Mouse (Mus musculus): Measurements from ENCODE around the gene Atoh1.

The Atoh1 gene

DNA sequence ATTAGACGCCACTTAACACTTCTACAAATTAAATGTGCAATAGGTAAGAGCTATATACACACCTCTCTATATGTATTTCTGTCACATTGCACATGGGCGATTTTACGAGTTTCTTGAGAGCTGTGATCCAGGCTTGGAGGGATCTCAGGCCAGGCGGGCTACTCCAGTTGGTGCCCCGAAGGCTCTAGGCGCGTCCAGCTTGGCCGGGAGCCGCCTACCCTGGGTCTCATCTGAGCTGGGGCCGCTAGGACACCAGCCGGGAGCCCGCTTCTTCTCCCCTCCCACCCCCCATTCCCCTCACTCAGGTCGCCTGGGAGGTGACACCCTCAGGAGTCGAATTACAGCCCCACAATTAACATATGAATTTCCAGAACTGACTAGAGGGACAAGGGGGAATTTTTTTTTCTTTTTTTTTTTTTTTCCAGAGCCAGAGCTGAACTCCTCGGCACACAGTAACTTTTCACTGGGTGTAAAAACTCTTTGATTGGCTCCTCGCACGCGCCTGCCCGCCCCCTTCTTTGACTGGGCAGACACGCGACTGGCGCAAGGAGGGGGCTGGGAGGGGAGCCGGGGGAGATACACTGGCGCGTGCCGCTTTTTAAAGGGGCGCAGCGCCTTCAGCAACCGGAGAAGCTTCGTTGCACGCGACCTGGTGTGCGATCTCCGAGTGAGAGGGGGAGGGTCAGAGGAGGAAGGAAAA, at the start of gene Atoh1:
Gene Atoh1 (plus strand): TSS at position 627 of the 700 bp plus-strand sequence.
- DNase-seq (ENCODE audit: extremely low read depth, low read depth, low spot score), result no peak

DNA sequence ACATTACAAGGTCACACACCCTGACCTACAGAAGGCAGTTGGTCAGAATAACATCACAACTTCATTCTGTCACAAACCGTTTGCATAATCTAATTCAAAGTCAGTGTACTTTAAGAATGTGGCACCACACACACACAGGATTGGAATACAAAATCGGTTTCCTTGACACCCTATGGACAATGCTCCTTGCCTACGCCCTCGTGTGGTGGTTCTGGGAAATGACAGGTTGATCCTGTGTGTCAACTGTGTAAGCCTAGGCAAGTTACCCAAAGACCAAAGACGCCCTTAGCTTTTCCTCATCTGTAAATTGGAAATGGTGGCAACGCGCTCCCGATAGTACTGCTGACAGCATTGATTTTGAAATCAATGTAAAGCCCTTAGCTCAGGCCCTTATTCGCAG, 45.0 kb upstream of the Atoh1 start:
- DNase-seq (ENCODE audit: extremely low read depth, low read depth, low spot score), result no peak

DNA sequence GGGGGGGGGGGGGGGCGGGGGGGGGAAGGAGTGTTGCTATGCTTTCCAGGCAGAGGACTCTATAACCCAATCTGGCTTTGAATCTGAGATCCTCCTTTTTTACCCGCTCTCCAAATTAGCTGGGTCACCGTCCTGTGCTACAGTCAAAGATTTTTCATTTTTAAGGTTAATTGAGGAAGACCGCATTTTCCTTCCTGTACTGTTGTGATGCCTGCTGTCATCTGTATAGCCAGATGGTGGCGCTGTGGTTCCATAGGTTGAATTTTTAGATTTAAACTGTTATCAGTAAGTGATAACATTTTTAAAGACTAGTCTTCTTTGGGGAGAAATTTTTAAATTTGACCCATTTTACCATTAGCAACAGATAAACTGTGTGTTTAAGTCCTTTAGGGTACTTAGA, 44.0 kb upstream of the Atoh1 start:
- DNase-seq (ENCODE audit: extremely low read depth, low read depth, low spot score), result no peak

GRCm38 (mm10) chr6:64688181-64688944, 40.6 kb upstream of the Atoh1 start:
- no peak for DNase-seq (ENCODE audit: extremely low read depth, low read depth, low spot score)

GRCm38 (mm10) chr6:64694688-64695087, 34.2 kb upstream of the Atoh1 start:
- DNase-seq (ENCODE audit: extremely low read depth, low read depth, low spot score), result no peak

- DNase-seq (ENCODE audit: extremely low read depth, low read depth, low spot score), result no peak
These were observed 25.3 kb upstream of the Atoh1 start for GRCm38 (mm10) chr6:64703659-64704058.

DNA sequence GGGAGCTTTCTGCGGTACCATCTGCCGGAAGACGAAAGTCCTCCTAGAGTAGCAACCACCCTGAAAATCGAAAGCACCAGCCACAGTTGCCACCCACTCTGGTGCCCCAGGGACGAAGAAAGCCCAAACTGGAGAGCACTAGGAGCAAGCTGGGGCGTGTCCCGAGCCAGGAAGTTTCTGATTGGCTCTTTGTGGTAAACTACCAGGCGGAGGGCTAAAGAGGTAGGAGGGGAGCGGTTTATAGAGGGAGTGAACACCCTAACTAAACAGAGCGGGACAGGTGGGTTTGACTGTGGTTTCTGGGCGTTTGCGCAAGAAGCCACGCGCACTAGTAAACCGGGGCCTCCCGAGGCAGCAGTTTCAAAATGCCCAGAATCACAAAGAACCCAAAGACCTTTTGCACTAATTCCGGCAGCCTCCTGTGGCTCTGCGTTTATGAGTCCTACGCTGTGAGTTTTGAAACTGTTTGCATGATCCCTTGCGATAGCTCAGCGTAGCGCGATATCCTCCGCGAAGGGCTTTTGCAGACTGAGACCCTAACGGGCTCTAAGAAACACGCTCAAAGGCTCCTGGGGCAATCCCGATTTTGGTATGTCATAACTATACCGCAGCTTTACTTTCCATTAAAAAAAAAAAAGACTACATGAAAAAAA, 1.0 kb upstream of the Atoh1 start:
- DNase-seq (ENCODE audit: extremely low read depth, low read depth, low spot score), result no peak

DNA sequence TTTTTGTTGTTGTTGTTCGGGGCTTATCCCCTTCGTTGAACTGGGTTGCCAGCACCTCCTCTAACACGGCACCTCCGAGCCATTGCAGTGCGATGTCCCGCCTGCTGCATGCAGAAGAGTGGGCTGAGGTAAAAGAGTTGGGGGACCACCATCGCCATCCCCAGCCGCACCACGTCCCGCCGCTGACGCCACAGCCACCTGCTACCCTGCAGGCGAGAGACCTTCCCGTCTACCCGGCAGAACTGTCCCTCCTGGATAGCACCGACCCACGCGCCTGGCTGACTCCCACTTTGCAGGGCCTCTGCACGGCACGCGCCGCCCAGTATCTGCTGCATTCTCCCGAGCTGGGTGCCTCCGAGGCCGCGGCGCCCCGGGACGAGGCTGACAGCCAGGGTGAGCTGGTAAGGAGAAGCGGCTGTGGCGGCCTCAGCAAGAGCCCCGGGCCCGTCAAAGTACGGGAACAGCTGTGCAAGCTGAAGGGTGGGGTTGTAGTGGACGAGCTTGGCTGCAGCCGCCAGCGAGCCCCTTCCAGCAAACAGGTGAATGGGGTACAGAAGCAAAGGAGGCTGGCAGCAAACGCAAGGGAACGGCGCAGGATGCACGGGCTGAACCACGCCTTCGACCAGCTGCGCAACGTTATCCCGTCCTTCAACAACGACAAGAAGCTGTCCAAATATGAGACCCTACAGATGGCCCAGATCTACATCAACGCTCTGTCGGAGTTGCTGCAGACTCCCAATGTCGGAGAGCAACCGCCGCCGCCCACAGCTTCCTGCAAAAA, 496 bp downstream of the Atoh1 start:
- DNase-seq (ENCODE audit: extremely low read depth, low read depth, low spot score), result no peak

DNA sequence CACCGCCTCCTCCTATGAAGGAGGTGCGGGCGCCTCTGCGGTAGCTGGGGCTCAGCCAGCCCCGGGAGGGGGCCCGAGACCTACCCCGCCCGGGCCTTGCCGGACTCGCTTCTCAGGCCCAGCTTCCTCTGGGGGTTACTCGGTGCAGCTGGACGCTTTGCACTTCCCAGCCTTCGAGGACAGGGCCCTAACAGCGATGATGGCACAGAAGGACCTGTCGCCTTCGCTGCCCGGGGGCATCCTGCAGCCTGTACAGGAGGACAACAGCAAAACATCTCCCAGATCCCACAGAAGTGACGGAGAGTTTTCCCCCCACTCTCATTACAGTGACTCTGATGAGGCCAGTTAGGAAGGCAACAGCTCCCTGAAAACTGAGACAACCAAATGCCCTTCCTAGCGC, 1.1 kb downstream of the Atoh1 start:
- no peak for DNase-seq (ENCODE audit: extremely low read depth, low read depth, low spot score)

DNA sequence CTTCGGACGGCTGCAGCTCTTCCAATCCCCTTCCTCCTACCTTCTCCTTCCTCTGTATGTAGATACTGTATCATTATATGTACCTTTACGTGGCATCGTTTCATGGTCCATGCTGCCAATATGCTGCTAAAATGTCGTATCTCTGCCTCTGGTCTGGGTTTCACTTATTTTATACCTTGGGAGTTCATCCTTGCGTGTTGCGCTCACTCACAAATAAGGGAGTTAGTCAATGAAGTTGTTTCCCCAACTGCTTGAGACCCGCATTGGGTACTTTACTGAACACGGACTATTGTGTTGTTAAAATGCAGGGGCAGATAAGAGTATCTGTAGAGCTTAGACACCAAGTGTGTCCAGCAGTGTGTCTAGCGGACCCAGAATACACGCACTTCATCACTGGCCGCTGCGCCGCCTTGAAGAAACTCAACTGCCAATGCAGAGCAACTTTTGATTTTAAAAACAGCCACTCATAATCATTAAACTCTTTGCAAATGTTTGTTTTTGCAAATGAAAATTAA, 1.6 kb downstream of the Atoh1 start:
- no peak for DNase-seq (ENCODE audit: extremely low read depth, low read depth, low spot score)

DNA sequence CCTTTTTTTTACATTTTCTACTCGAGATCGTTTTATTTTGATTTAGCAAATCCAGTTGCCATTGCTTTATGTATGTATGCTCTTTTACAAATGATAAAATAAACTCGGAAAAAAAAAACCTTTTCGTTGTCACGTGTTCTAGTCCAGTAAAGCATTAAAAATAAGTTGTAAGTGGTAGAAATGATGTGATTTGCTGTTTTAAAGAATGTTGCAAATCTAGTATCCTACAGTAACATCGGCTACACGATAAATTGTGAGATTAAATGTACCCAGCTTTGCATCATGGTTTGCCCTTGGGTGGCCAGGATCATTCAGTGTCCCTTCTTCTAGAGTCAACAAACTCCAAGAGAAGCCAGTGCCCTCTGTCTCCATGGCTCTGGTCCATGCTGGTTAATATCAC, 2.2 kb downstream of the Atoh1 start:
- no peak for DNase-seq (ENCODE audit: extremely low read depth, low read depth, low spot score)

- DNase-seq (ENCODE audit: extremely low read depth, low read depth, low spot score), result no peak
These were observed 2.8 kb downstream of the Atoh1 start for GRCm38 (mm10) chr6:64731621-64732320.

- no peak for DNase-seq (ENCODE audit: extremely low read depth, low read depth, low spot score)
These were observed 4.4 kb downstream of the Atoh1 start for GRCm38 (mm10) chr6:64733311-64733710.

DNA sequence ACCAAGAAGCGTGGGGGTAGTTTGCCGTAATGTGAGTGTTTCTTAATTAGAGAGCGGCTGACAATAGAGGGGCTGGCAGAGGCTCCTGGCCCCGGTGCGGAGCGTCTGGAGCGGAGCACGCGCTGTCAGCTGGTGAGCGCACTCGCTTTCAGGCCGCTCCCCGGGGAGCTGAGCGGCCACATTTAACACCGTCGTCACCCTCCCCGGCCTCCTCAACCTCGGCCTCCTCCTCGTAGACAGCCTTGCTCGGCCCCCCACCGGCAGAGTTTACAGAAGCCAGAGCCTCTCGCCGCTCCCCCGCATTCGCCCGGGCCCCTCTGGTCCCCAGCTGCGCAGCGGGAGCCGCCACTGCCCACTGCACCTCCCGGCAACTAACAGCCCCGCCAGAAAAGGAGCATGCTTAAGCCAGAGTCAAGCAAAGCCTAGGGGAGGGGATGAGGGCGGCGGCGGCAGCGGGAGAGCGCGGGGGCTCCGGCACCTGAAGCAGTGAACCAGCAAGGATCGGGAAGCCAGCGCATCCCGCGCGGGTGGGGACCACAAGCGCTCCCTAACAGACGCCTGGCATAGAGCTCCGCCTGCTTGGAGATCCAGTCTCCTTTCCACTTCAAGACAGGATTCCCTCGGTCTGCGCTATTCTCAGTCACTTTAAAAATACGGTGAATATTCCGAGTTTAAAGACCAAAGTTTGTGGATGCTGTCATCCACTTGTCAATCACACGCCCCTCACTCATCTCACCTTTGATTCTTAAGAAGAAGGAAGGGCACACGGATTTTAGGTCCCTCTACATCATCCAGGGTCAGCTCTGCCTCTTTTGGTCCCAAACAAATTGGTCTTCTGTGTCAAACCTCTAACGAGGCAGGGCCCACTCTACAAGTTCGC, 5.8 kb downstream of the Atoh1 start:
- DNase-seq (ENCODE audit: extremely low read depth, low read depth, low spot score), result no peak

GRCm38 (mm10) chr6:64736317-64736716, 7.4 kb downstream of the Atoh1 start:
- DNase-seq (ENCODE audit: extremely low read depth, low read depth, low spot score), result no peak

GRCm38 (mm10) chr6:64742915-64743489, 14.1 kb downstream of the Atoh1 start:
- no peak for DNase-seq (ENCODE audit: extremely low read depth, low read depth, low spot score)

DNA sequence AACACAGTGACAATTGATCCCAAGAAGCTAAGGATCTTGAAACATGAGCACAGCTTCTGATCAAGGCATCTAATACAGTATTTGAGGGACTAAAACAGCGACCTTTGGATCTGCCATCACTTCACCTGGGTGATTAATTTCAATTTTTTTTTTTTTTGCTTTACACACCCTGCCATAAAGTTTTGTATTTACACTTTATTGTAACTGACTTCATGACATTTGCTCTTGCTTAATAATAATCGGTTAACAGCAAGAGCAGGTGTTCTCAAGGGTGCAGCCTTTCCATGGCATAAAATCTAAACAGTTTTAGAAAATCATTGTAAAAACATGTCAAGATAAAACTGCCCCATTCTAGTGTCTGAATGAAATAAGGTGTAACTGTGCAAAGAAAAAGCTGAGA, 25.6 kb downstream of the Atoh1 start:
- DNase-seq (ENCODE audit: extremely low read depth, low read depth, low spot score), result no peak

- DNase-seq (ENCODE audit: extremely low read depth, low read depth, low spot score), result no peak
These were observed 35.0 kb downstream of the Atoh1 start for GRCm38 (mm10) chr6:64763901-64764300.

- no peak for DNase-seq (ENCODE audit: extremely low read depth, low read depth, low spot score)
These were observed 44.5 kb downstream of the Atoh1 start for GRCm38 (mm10) chr6:64773430-64773829.

Measured in fat pad, adult 2 months (tissue).